Mouse (Mus musculus) forebrain, postnatal 0 days (tissue): ENCODE data around the gene 1700066M21Rik. TPM values are rescaled to one million over a fixed set of nuclear protein-coding genes. Genes with fewer than 3 reads are reported as not detected.
A peak's percentile ranks its signal among the peaks of the same experiment; 100 is the strongest.

Experiments used
- ATAC-seq: fragments of 200-750 bp; cut with Nextera tagmentation; 2 replicates; pipeline ENCODE4 v1.8.0; 2017; ENCODE audit warnings: mild to moderate bottlenecking, moderate library complexity
- DNase-seq: peaks from one replicate; pipeline ENCODE4 v3.0.0-alpha.2; 2015
- H3K27ac ChIP-seq: fragments of 300-500 bp; sonication (generic); 2 replicates; pipeline ENCODE4 v1.5.1; 2014; ENCODE audit warnings: low read depth, mild to moderate bottlenecking, antibody characterized with exemption, low read length, moderate library complexity, mixed read lengths
- H3K27me3 ChIP-seq: fragments of 300-500 bp; sonication (generic); 2 replicates; pipeline ENCODE4 v1.6.1; 2014; ENCODE audit warnings: mild to moderate bottlenecking, low read length, mixed read lengths; ENCODE audit not compliant: insufficient read depth
- H3K36me3 ChIP-seq: fragments of 300-500 bp; sonication (generic); 2 replicates; pipeline ENCODE4 v1.6.1; 2014; ENCODE audit warnings: mild to moderate bottlenecking, moderate library complexity; ENCODE audit not compliant: insufficient read depth
- H3K4me1 ChIP-seq: fragments of 300-500 bp; sonication (generic); 2 replicates; pipeline ENCODE4 v1.6.1; 2014; ENCODE audit warnings: antibody characterized with exemption; ENCODE audit not compliant: insufficient read depth
- H3K4me2 ChIP-seq: fragments of 300-500 bp; sonication (generic); 2 replicates; pipeline ENCODE4 v1.6.1; 2014; ENCODE audit warnings: low read depth, mild to moderate bottlenecking, moderate library complexity
- H3K4me3 ChIP-seq: fragments of 300-500 bp; sonication (generic); 2 replicates; pipeline ENCODE4 v1.5.1; 2014; ENCODE audit warnings: low read depth, low read length, mixed read lengths
- H3K9ac ChIP-seq: fragments of 300-500 bp; sonication (generic); 2 replicates; pipeline ENCODE4 v1.6.1; 2014; ENCODE audit warnings: mild to moderate bottlenecking
- H3K9me3 ChIP-seq: fragments of 300-500 bp; sonication (generic); 2 replicates; pipeline ENCODE4 v1.6.1; 2016; ENCODE audit warnings: low read length
- CTCF ChIP-seq: sonication (generic); IDR thresholded peaks from 2 replicates; pipeline ENCODE4 v1.5.1; 2016; ENCODE audit warnings: antibody characterized with exemption, control low read depth, low read depth
- WGBS: fragments of 180-500 bp; shearing (Covaris S2); extraction: QIAGEN DNeasy Blood & Tissue Kit; methylation state at CpG from one replicate; pipeline ENCODE4 v1.1.7; 2014; 5-methylcytosine and 5-hydroxymethylcytosine counted together
- polyA plus RNA-seq: library from polyadenylated mRNA; unstranded; fragments of >200 nt; fragmentation: Nextera tagmentation; extraction: Ambion mirVana; gene quantifications from 2 replicates; pipeline ENCODE4 v1.2.1, GENCODE M21; 2015
- total RNA-seq: library from RNA; depleted of rRNA; stranded (reverse); fragments of >200 nt; gene quantifications from 2 replicates; pipeline ENCODE4 v1.2.3, GENCODE M21; 2014

Gene 1700066M21Rik
- total and polyA plus RNA-seq, 2 experiments from 2014 or later, result 26.4 to 29.3 TPM

DNA sequence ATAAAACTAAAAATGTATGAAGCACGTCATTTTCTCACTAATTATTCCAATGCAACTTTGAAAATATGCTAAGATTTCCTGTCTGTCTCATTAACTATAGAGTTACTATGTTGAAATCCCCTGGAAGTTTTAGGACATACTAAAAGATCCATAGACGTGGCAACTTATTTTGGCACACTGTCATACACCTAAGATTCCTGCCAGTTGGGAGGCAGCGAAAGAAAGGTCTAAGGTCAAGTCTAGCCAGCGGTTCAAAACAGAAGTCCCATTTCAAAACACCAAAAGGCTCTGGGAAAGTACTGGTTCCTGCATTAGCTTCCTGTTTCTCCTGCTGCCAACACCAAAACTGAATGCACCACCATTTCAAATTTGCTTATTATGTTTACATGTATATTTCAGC is 15.0 kb downstream of the 1700066M21Rik start:
- 73% methylated on average over 4 of the region's 4 CpGs for WGBS
- H3K27ac ChIP-seq, result no peak overlapping the region
- no peak overlapping the region for H3K9ac ChIP-seq
- peaks cover 4% of the 10 kb centered on the region for H3K36me3 ChIP-seq
- no peak for DNase-seq
- no peaks in the 10 kb centered on the region; the same call in 1 of the 2 replicates for H3K4me1 ChIP-seq
- H3K27me3 ChIP-seq, result no peaks in the 10 kb centered on the region
- no peak for ATAC-seq
- H3K9me3 ChIP-seq, result no peaks in the 10 kb centered on the region
- no peak for TF ChIP-seq CTCF
- H3K4me2 ChIP-seq, result no peak overlapping the region
- H3K4me3 ChIP-seq, result no peak overlapping the region

DNA sequence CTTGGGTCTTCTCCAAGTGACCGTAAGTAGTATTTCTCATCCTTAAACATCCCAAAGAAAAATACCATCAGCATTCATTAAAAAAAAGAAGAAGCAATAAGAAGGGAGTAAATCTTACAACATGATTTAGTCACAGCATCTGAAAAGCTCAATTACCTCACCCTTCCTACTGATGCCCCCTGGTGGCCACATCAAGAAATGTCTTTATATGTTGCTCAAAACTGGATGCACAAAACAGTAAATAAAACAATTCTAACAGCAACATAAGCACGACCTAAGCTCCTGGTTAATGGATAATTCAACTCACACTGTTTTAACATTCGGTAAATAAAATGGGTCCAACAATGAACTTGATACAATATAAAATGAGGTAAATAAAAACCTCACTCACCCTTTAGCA is 16.6 kb downstream of the 1700066M21Rik start:
- 55% methylated on average over 3 of the region's 3 CpGs for WGBS
- H3K9me3 ChIP-seq, result no peaks in the 10 kb centered on the region
- H3K4me2 ChIP-seq, result no peak overlapping the region
- H3K27me3 ChIP-seq, result no peaks in the 10 kb centered on the region
- no peak overlapping the region for H3K9ac ChIP-seq
- TF ChIP-seq CTCF, result peak; percentile 85
- ATAC-seq, result no peak
- no peaks in the 10 kb centered on the region; the same call in 1 of the 2 replicates for H3K4me1 ChIP-seq
- no peak overlapping the region for H3K4me3 ChIP-seq
- H3K27ac ChIP-seq, result no peak overlapping the region
- H3K36me3 ChIP-seq, result peaks cover 9% of the 10 kb centered on the region
- peak; percentile 82 for DNase-seq

DNA sequence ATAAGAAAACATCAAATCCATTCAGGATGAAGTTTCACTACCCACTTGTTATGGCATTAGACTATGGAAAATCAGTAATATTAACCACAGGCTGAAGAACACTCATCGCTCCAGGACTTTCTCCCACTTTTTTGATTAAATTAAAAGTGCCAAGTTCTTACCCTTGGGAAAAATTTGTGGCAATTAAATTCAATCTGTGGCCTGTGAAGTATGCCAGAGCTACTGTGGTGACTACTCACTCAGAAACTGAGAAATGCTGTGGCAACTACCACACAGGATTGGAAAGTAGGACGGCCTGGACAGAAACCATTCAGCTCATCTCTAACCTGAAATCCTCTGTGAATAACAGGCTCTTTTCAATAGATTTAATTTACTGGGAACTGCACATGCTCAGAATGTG is 22.9 kb downstream of the 1700066M21Rik start:
- no peak for ATAC-seq
- 85% methylated on average over 2 of the region's 2 CpGs for WGBS
- no peaks in the 10 kb centered on the region for H3K9me3 ChIP-seq
- H3K36me3 ChIP-seq, result peaks cover 20% of the 10 kb centered on the region
- no peak overlapping the region for H3K4me2 ChIP-seq
- H3K27me3 ChIP-seq, result no peaks in the 10 kb centered on the region
- no peak overlapping the region for H3K9ac ChIP-seq
- no peaks in the 10 kb centered on the region for H3K4me1 ChIP-seq
- no peak overlapping the region for H3K27ac ChIP-seq
- no peak for TF ChIP-seq CTCF
- DNase-seq, result no peak
- no peak overlapping the region for H3K4me3 ChIP-seq

- WGBS, result 91% methylated on average over 2 of the region's 2 CpGs
Observed at GRCm38 (mm10) chr1:57400877-57401276, 23.5 kb downstream of the 1700066M21Rik start.

GRCm38 (mm10) chr1:57402116-57402515 is 24.7 kb downstream of the 1700066M21Rik start:
- no peak overlapping the region for H3K4me2 ChIP-seq
- no peak overlapping the region for H3K9ac ChIP-seq
- H3K4me1 ChIP-seq, result peaks cover under 1% of the 10 kb centered on the region; the same call in 1 of the 2 replicates
- H3K27ac ChIP-seq, result no peak overlapping the region
- no peaks in the 10 kb centered on the region for H3K27me3 ChIP-seq
- DNase-seq (no peak), ATAC-seq (no peak)
- no peak for TF ChIP-seq CTCF
- H3K9me3 ChIP-seq, result no peaks in the 10 kb centered on the region
- H3K36me3 ChIP-seq, result peaks cover 15% of the 10 kb centered on the region
- no peak overlapping the region for H3K4me3 ChIP-seq
- 85% methylated on average over 5 of the region's 5 CpGs for WGBS

More at GRCm38 (mm10) chr1:57400877-57401276, 23.5 kb downstream of the 1700066M21Rik start:
- H3K4me3 ChIP-seq, result no peak overlapping the region
- H3K27me3 ChIP-seq, result no peaks in the 10 kb centered on the region
- DNase-seq (no peak), ATAC-seq (no peak)
- no peak for TF ChIP-seq CTCF
- H3K36me3 ChIP-seq, result peaks cover 20% of the 10 kb centered on the region
- no peaks in the 10 kb centered on the region for H3K4me1 ChIP-seq
- no peak overlapping the region for H3K9ac ChIP-seq
- H3K4me2 ChIP-seq, result no peak overlapping the region
- H3K9me3 ChIP-seq, result no peaks in the 10 kb centered on the region
- no peak overlapping the region for H3K27ac ChIP-seq

GRCm38 (mm10) chr1:57406187-57407151 is 29.0 kb downstream of the 1700066M21Rik start, which contains the start of the genes Maip1 and Tyw5:
TSS of gene Maip1 (plus strand) at chr1:57406328.
TSS of gene Tyw5 (minus strand) at chr1:57407101.
- H3K27ac ChIP-seq, result peak within 1 kb of the TSS; percentile 92
- peak; percentile 96 for ATAC-seq
- WGBS, result under 1% methylated on average over 72 of the region's 72 CpGs
- peaks cover 21% of the 10 kb centered on the region for H3K4me1 ChIP-seq
- no peaks in the 10 kb centered on the region for H3K9me3 ChIP-seq
- no peaks in the 10 kb centered on the region for H3K36me3 ChIP-seq
- DNase-seq, result peak; percentile 92
- H3K4me2 ChIP-seq, result peak within 1 kb of the TSS; percentile 83
- TF ChIP-seq CTCF, result no peak; the same call in 1 of the 2 replicates
- H3K4me3 ChIP-seq, result peak within 1 kb of the TSS; percentile 77
- no peaks in the 10 kb centered on the region for H3K27me3 ChIP-seq
- peak within 1 kb of the TSS; percentile 90 for H3K9ac ChIP-seq

GRCm38 (mm10) chr1:57408994-57409393 is 31.6 kb downstream of the 1700066M21Rik start:
- no peak for TF ChIP-seq CTCF
- no peak overlapping the region for H3K9ac ChIP-seq
- H3K4me3 ChIP-seq, result no peak overlapping the region
- no peaks in the 10 kb centered on the region for H3K27me3 ChIP-seq
- H3K4me2 ChIP-seq, result no peak overlapping the region
- H3K9me3 ChIP-seq, result no peaks in the 10 kb centered on the region
- DNase-seq, result no peak
- WGBS, result 96% methylated on average over 2 of the region's 2 CpGs
- peaks cover 14% of the 10 kb centered on the region for H3K36me3 ChIP-seq
- no peak overlapping the region for H3K27ac ChIP-seq
- H3K4me1 ChIP-seq, result peaks cover 21% of the 10 kb centered on the region
- no peak for ATAC-seq
